Comparison of ENCODE assay signal across 16 mouse cellular contexts in genomic region chrX:159809510-159809909, GRCm38 (mm10).
DNase-seq lines count a peak whose midpoint lies in the region; TF ChIP-seq lines count a peak whose summit lies in the region.
"Had no signal": no experiment of that assay in that cellular context is flagged by ENCODE, and none has a peak within 500 bp of the region (broad histone marks: within the 10 kb centered on the region; RNA-seq: fewer than 3 reads in every experiment).

No protein-coding gene starts in this region.

- H3K4me1 ChIP-seq in embryonic fibroblast, embryonic 13.5 days (ENCODE audit: control insufficient read depth, insufficient read depth, low read length), result peaks cover 4% of the 10 kb centered on the region
- H3K4me1 ChIP-seq: embryonic facial prominence, embryonic 10.5 days; hindbrain, embryonic 10.5 days; intestine, embryonic 15.5 days; limb, embryonic 10.5 days; liver, embryonic 12.5 days had no signal

- no peak overlapping the region for H3K4me3 ChIP-seq in embryonic fibroblast, embryonic 13.5 days (ENCODE audit: insufficient read depth, low read length)
- H3K4me3 ChIP-seq: embryonic facial prominence, embryonic 10.5 days; hindbrain, embryonic 10.5 days; intestine, embryonic 15.5 days; limb, embryonic 10.5 days; liver, embryonic 12.5 days had no signal

- DNase-seq in ovary, postnatal 36 days (ENCODE audit: low spot score), result peak; percentile 7
- DNase-seq in ovary, postnatal 14 days (ENCODE audit: low spot score), result no peak
- DNase-seq in CD8-positive naive resting alpha-beta T cell, adult 2 months (ENCODE audit: low read depth in 2 of 2, low spot score in 2 of 2), result peak; percentile 38 to 55
- DNase-seq in thymus, postnatal 25 days, result peak; percentile 18
- DNase-seq in layer of hippocampus, postnatal 25 days (ENCODE audit: extremely low spot score in 1 of 2, low spot score in 1 of 2), result no peak
- DNase-seq in gastrocnemius, adult 8-10 months (ENCODE audit: low spot score in 2 of 2), result no peak
- DNase-seq: adrenal gland, postnatal 14 days; cerebellum, postnatal 10 days; kidney, postnatal 25 days; layer of hippocampus, postnatal 36 days had no signal

- H3K27ac ChIP-seq in embryonic fibroblast, embryonic 13.5 days (ENCODE audit: insufficient read depth, low read length), result peak overlapping the region; percentile 98
- H3K27ac ChIP-seq: embryonic facial prominence, embryonic 10.5 days; hindbrain, embryonic 10.5 days; intestine, embryonic 15.5 days; limb, embryonic 10.5 days; liver, embryonic 12.5 days had no signal

- TF ChIP-seq CTCF in embryonic fibroblast, embryonic 13.5 days (IDR thresholded peaks at IDR 0.05; ENCODE audit: borderline replicate concordance, insufficient read depth, low read length), result no peak

- TF ChIP-seq POLR2A in embryonic fibroblast, embryonic 13.5 days (IDR thresholded peaks at IDR 0.05; ENCODE audit: low read depth, low read length), result no peak

Comparison
In these comparisons a context has a peak if more than half of its experiments do, and no peak if none do; other contexts are left out.
1. DNase-seq: peak in ovary, postnatal 36 days (single experiment), CD8-positive naive resting alpha-beta T cell, adult 2 months (2 of 2) and thymus, postnatal 25 days (single experiment); none in ovary, postnatal 14 days (single experiment), layer of hippocampus, postnatal 25 days (0 of 2) and gastrocnemius, adult 8-10 months (0 of 2).